Mouse (Mus musculus) monocyte, adult 5-6 weeks (primary cell): ENCODE measurements around the gene Igsf9b. TPM values are rescaled to one million over a fixed set of nuclear protein-coding genes. Genes with fewer than 3 reads are reported as not detected.

ENCODE experiments used
- total RNA-seq: library from RNA; stranded (forward); fragments of 200-1000, 200-491, 200-594 nt; gene quantifications from 3 replicates; pipeline ENCODE4 v1.2.3, GENCODE M21; 2017

Igsf9b gene
- total RNA-seq, 1 experiment from 2014 or later: 0.10 TPM

Other genes with a start within 250 kb of the Igsf9b start
- 1.0 TPM in 1 of 3 replicates, not detected in the others for gene Jam3, start 143.8 kb upstream of the Igsf9b start, total RNA-seq
- gene Spata19, start 97.6 kb downstream of the Igsf9b start, total RNA-seq: not detected in 3 replicates